Mouse (Mus musculus) testis, adult 2 months (tissue): ENCODE measurements at regions not wholly inside any gene's neighbourhood (a gene's known extent, or its start where the extent isn't known, plus 50 kb on each side); places are given as distances from the start of the nearest gene placed in this dataset.

Experiments used
- H3K27ac ChIP-seq: fragments of 200-500 bp; 2 replicates; pipeline ENCODE4 v1.5.1; 2012; ENCODE audit warnings: low read depth, low read length; ENCODE audit not compliant: control insufficient read depth, insufficient read depth
- H3K27me3 ChIP-seq: fragments of 200-500 bp; 2 replicates; pipeline ENCODE4 v1.6.1; 2012; ENCODE audit warnings: mild to moderate bottlenecking, low read length, moderate library complexity; ENCODE audit not compliant: control insufficient read depth, insufficient read depth
- H3K36me3 ChIP-seq: fragments of 200-500 bp; 2 replicates; pipeline ENCODE4 v1.6.1; 2012; ENCODE audit warnings: mild to moderate bottlenecking, low read length; ENCODE audit not compliant: control insufficient read depth, insufficient read depth
- H3K4me1 ChIP-seq: fragments of 200-500 bp; 2 replicates; pipeline ENCODE4 v1.6.1; 2012; ENCODE audit warnings: low read length; ENCODE audit not compliant: control insufficient read depth, insufficient read depth
- H3K4me3 ChIP-seq: fragments of 200-500 bp; 2 replicates; pipeline ENCODE4 v1.5.1; 2012; ENCODE audit warnings: low read depth, mild to moderate bottlenecking, low read length, moderate library complexity, mixed read lengths; ENCODE audit not compliant: control insufficient read depth
- CTCF ChIP-seq: fragments of 200-500 bp; IDR thresholded peaks from 2 replicates; pipeline ENCODE4 v1.5.1; 2012; ENCODE audit warnings: low read depth, mild to moderate bottlenecking, inconsistent platforms, low read length, moderate library complexity; ENCODE audit not compliant: control insufficient read depth, insufficient read depth, insufficient replicate concordance
- POLR2A ChIP-seq: fragments of 200-500 bp; IDR thresholded peaks from 2 replicates; pipeline ENCODE4 v1.6.1; 2012; ENCODE audit warnings: low read depth, mild to moderate bottlenecking, inconsistent platforms, low read length, moderate library complexity; ENCODE audit not compliant: control insufficient read depth

GRCm38 (mm10) chr3:99709506-99709905 is 175.7 kb upstream of the Spag17 start:
- H3K4me1 ChIP-seq = no peaks in the 10 kb centered on the region
- H3K36me3 ChIP-seq = no peaks in the 10 kb centered on the region
- no peak overlapping the region for H3K27ac ChIP-seq
- H3K27me3 ChIP-seq = no peaks in the 10 kb centered on the region
- TF ChIP-seq CTCF (no peak), POLR2A (no peak)
- no peak overlapping the region for H3K4me3 ChIP-seq

GRCm38 (mm10) chr3:99716381-99716780 is 168.8 kb upstream of the Spag17 start:
- TF ChIP-seq POLR2A (no peak), CTCF (no peak)
- Histone ChIP-seq H3K4me1 (no peaks in the 10 kb centered on the region), H3K4me3 (no peak overlapping the region), H3K27me3 (no peaks in the 10 kb centered on the region), H3K27ac (no peak overlapping the region), H3K36me3 (no peaks in the 10 kb centered on the region)

- Histone ChIP-seq H3K4me1 (no peaks in the 10 kb centered on the region), H3K36me3 (no peaks in the 10 kb centered on the region), H3K27me3 (no peaks in the 10 kb centered on the region), H3K27ac (no peak overlapping the region), H3K4me3 (no peak overlapping the region)
- TF ChIP-seq POLR2A (no peak), CTCF (no peak)
Observed at GRCm38 (mm10) chr3:99738093-99738803, 147.0 kb upstream of the Spag17 start.

- TF ChIP-seq POLR2A (no peak), CTCF (no peak)
- Histone ChIP-seq H3K36me3 (no peaks in the 10 kb centered on the region), H3K4me3 (no peak overlapping the region), H3K27me3 (no peaks in the 10 kb centered on the region), H3K27ac (no peak overlapping the region), H3K4me1 (no peaks in the 10 kb centered on the region)
Observed at GRCm38 (mm10) chr3:99739654-99740053, 145.6 kb upstream of the Spag17 start.

GRCm38 (mm10) chr3:99741249-99742222 is 143.7 kb upstream of the Spag17 start:
- H3K27me3 ChIP-seq = no peaks in the 10 kb centered on the region
- H3K4me1 ChIP-seq = no peaks in the 10 kb centered on the region
- no peak overlapping the region for H3K4me3 ChIP-seq
- no peak overlapping the region for H3K27ac ChIP-seq
- H3K36me3 ChIP-seq = no peaks in the 10 kb centered on the region
- TF ChIP-seq POLR2A (no peak), CTCF (no peak)

- peaks cover 5% of the 10 kb centered on the region for H3K4me1 ChIP-seq
- no peaks in the 10 kb centered on the region for H3K27me3 ChIP-seq
- no peaks in the 10 kb centered on the region for H3K36me3 ChIP-seq
- no peak overlapping the region for H3K27ac ChIP-seq
- no peak for TF ChIP-seq POLR2A
- H3K4me3 ChIP-seq = no peak overlapping the region
Observed at GRCm38 (mm10) chr3:99749725-99750124, 135.5 kb upstream of the Spag17 start.

GRCm38 (mm10) chr3:99778526-99778925 is 106.7 kb upstream of the Spag17 start:
- TF ChIP-seq CTCF (no peak), POLR2A (no peak)
- no peak overlapping the region for H3K27ac ChIP-seq
- no peaks in the 10 kb centered on the region for H3K27me3 ChIP-seq
- H3K4me1 ChIP-seq = no peaks in the 10 kb centered on the region
- H3K36me3 ChIP-seq = no peaks in the 10 kb centered on the region
- no peak overlapping the region for H3K4me3 ChIP-seq
